Mouse (Mus musculus): Measurements from ENCODE around the gene Pde4d.

The Pde4d gene

GRCm38 (mm10) chr13:109429544-109429943 lies 979.8 kb downstream of the Pde4d start:
- no peak for DNase-seq

DNA sequence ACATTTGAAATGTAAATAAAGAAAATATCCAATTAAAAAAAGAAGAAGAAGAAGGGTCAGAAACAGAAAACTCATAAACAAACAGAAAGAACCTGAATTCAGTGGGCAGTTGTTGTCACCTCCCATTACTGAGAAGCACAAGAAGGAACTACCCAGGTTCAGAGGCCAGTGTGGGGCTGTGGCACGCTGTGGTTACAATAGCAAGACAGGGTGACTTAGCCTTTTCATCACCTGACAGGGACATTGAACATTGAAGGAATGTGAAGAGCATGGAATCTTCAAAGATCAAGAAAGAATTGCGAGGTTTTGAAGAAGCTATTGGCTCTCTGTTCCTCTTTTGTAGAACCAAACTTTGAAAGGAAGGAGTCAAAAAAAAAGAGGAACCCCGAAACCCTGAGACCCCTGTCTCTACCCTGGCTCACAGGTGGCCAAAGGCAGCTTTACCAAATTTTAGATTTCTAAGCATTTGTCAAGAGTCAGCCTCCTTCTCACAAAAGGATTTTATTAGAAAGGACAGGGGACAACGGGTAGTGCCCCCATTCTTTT lies 987.6 kb downstream of the Pde4d start:
- DNase-seq = no peak

DNA sequence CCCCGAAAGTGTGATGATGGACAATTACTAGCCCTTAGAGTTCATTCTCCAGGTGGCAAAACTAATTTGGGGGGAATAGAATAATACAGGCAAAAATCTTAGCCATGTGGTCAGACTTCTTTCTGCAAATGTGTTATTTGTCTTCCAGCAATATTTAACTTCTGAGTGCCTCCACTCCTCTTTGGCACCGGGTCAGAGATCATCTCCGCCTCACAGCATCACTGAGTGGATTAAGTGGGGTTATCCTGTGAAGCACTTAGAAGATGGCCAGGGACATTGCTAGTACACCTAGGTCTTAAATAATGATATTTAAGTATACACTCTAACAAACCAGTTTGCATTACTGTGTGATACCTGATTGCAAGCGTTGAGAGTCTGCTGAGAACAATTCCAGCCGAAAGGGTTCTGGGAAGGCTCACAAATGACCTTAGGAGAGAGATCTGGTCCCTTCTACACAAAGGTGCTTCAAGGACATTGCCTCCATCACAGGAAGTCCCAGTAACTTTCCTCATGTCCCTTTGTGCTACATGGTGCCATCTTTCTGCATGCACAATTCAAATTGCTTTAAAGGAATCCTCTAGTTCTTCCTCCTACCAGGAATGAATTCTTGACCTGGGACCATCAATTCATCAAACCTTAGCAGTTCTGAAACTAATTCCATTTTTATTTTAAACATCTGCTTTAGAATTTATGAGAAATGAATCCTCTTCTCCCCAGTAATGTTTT lies 989.9 kb downstream of the Pde4d start:
- DNase-seq = peak in 1 of 2 experiments; percentile 34

DNA sequence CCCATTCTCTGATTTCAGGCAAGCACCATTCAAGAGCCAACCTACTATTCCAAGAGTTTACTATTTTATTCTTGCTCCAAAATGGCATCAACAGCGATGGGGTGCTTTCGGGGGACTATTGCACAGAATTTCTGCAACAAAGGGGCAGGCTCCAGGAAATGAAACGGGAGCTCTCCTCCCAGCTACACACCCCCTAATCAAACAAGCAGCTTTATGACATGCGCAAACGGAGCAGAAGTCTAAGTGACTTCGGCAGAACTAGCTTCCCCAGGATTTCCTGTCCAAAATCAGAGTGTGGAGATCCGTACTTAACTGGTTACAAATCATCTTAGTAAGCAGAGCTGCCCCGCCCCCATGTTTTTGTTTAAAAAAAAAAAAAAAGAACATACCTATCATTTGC lies 990.6 kb downstream of the Pde4d start:
- peak; percentile 68 to 80 for DNase-seq

DNA sequence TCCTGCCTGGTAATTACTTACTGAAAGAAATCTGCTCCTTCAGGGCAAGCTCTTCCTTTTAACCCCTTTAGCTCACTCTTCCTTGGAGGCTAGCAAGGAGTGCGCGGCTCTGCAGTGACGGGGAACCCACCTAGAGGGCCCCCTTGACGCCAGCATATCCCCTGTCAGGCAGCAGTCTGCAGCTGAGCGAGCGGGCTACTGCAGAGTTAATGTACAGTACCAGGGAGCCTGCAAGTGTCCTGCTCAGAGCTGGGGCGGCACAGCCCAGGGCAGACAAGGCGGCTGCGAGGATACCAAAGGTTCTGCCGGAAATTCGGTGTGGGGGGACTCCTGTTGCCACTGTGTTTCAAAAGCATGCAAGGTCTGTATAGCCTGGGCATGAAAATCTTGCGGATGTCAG lies 991.1 kb downstream of the Pde4d start:
- peak; percentile 73 to 82 for DNase-seq

GRCm38 (mm10) chr13:109441401-109441973 lies 991.7 kb downstream of the Pde4d start:
- peak; percentile 31 to 41 for DNase-seq

DNA sequence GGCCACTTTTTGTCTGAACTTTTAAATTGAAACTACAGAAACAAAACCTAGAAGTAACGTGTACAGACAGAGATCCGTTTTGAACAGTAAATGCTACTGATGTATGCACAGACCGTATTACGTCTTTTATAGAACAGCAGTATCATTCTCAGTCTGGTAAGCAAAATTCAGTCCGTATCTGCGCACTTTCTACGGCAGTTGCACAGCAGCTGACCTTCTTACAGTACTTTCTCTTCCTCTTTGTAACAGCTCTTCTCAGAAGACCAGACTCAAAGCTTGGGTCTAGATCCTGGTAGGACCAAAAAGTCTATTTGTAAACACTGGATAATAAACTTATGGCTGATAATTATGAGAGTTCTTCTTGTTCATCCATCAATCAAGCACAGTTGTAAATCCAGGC lies 996.4 kb downstream of the Pde4d start:
- peak in 1 of 2 experiments; percentile 22 for DNase-seq

- no peak for DNase-seq
These were observed 998.4 kb downstream of the Pde4d start for GRCm38 (mm10) chr13:109448121-109448520.

- DNase-seq = no peak
These were observed 1024.6 kb downstream of the Pde4d start for GRCm38 (mm10) chr13:109474344-109474743.

GRCm38 (mm10) chr13:109481446-109481845 lies 1031.7 kb downstream of the Pde4d start:
- DNase-seq = peak; percentile 92 to 96

GRCm38 (mm10) chr13:109486166-109486565 lies 1036.4 kb downstream of the Pde4d start:
- DNase-seq = peak in 1 of 2 experiments; percentile 10

GRCm38 (mm10) chr13:109487378-109487777 lies 1037.6 kb downstream of the Pde4d start:
- peak; percentile 14 to 36 for DNase-seq

DNA sequence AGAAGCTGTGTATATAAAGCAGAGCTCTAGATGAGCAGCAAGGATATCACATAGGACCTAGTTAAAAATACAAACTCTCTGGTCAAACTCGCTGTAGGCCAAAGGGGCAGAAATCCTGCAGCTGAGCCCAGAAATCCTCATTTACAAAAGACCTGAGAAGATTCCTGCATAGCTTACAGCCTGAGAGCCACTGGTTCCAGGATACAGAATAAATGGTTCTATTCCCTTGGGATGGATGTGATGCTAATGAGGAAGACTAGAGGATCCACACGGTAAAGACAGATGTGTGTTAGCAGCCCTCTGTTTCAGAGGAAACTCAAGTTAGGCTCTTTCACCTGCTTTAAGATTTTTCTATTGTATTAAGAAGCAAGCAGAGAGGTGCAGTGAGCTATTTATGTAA lies 1041.1 kb downstream of the Pde4d start:
- DNase-seq = no peak

DNA sequence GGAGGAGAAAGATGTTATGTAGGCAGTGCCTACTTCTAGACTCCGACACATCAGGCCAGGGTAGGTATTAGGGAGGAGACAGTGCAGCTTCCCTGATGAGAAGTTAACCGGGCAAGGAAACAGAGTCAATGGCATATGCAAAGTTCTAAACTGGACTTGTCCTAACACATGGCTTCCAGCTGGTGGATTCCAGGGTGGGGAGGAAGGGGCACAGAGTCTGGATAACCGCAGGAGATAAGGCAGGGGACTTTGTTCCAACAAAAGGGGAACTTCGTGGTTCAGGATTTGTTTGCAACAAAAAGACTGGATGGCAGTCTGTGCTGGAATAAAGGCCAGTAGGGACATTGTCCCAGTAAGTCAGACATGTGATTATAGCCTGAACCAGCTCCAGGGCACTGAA lies 1042.1 kb downstream of the Pde4d start:
- no peak for DNase-seq

DNA sequence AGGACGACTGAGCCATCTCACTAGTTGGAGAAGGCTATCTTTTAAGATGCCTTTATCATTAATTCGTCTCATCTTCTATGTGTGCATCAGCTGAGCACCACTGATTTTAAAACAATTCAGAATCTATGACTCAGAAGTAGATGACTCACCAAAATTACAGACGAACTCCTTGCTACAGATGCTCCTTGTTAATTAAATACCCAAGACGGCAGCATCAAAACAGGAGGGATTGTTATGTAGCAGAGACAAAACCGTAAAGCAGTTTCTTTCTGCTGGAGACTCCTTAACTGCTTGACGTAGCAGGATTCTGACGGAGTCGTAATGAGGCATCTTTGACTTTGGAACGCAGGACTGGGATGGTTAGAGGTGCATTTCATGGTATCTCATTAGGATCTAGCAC lies 1050.6 kb downstream of the Pde4d start:
- DNase-seq = no peak

- DNase-seq = peak; percentile 58 to 77
These were observed 1053.0 kb downstream of the Pde4d start for GRCm38 (mm10) chr13:109502796-109503195.

- DNase-seq = no peak
These were observed 1057.0 kb downstream of the Pde4d start for GRCm38 (mm10) chr13:109506754-109507153.

- DNase-seq = no peak
These were observed 1058.7 kb downstream of the Pde4d start for GRCm38 (mm10) chr13:109508472-109508871.

- DNase-seq = no peak
These were observed 1068.4 kb downstream of the Pde4d start for GRCm38 (mm10) chr13:109518194-109518593.

DNA sequence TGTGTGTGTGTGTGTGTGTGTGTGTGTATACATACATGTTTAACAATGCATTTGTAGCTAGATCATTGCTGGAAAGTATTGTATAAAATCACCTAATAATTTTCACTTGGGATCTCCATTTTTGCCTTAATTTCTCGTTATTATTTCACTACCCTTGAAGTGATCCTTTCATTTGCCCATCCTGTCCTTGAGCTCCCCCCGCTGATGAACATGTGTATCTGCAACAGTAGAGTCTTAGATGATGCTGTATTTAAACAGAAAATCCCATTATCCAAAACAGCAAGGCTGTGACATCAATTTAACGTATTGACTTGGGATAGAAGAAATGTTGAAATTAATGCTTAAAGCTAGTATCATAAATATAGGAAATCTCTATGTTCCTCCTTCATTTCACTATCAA lies 1069.7 kb downstream of the Pde4d start:
- DNase-seq = no peak

DNA sequence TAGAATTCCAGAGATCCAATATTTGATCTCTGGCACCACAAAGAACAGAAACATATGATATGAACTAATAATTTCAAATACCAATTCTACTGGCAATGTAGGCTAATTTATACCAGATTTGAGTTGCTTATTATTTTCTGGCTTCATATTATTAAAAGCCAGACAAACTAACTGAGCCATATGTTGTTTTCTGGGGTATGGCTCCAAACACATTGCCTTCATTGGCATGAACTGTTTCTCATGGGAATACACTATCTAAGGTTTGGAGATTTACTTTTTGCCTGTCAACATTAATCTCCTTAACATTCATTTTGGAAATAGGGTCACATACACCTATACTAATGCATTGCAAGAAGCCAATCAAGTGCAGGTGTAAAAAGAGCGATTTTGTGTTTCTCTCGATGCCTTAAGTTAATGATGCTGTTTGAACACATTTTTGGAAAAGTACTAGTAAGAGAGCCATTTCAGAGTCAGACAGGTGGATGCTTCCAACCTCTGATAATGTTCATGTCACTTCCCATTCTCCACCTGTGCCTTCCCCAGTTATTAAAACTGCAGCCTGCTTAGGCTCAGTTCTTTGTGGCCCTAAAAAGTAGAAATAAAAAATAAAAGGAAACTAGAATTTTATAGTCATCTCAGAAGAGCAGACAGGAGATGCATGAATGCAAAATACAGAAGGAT lies 1070.4 kb downstream of the Pde4d start:
- no peak for DNase-seq

- no peak for DNase-seq
These were observed 1084.2 kb downstream of the Pde4d start for GRCm38 (mm10) chr13:109533838-109534523.

DNA sequence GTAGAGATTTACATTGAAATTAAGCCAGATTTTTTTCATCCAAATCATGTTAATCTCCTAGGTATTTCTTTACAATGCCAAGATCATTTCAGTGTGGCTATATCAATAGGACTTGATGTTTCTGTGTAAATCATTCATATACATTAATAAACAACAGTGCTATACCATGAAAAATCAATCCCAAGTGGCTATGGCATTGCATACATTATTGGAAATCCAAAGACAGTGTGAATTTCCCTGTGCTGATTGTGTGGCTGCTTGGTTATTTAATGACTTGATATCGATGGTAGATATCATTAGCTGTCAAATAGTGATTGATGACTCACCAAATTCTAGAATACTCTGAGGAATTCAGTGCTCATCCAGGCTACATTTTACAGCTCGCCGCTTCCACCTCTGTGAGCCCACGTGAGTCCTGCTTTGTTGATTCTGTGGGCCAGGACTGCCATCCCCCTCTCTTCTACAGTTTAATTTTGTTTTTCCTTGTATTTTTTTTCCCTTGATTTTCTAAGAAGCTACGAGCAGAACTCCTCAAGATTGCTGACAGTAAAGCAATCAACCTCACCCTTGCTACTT lies 1085.0 kb downstream of the Pde4d start:
- DNase-seq = no peak

Measured in lung, adult 18-20 months (tissue).